Mouse (Mus musculus) frontal cortex, postnatal 10 days (tissue): ENCODE results near the gene Ntrk2.

Experiments
- DNase-seq, 2 experiments: peaks; one replicate each; pipeline ENCODE4 v3.0.0; 2022; ENCODE audit warnings: low spot score in 2 of 2, mixed read lengths in 1 of 2

Gene Ntrk2

DNA sequence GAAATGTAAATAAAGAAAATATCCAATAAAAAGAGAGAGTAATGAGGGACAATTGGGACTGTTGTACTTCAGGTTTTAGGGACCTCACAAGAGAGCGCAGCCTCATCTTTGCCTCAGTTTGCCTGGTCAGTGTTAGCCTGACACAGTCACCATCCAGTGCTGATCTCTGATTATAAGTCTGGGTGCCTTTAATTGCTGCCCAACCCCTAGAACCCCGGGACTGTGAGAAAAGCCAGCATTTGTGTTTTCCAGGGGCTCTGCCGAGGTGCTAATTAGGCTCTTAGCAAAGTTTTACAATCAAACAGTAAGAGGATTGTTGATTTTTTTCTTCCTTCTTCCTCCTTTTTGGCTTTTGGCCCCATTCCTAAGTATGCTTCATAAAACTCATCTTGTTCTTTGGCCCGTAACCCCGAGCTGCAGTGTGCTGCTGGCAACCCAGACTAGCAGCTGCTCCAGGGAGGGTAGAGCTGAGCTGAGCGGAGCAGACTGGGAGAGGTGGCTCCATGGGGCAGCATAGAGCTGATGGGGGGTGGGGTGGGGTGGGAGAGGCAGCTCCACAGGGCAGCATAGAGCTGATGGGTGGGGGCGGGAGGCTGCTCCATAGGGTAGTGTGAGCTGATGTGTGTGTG lies 34.5 kb downstream of the Ntrk2 start:
- DNase-seq: no peak

DNA sequence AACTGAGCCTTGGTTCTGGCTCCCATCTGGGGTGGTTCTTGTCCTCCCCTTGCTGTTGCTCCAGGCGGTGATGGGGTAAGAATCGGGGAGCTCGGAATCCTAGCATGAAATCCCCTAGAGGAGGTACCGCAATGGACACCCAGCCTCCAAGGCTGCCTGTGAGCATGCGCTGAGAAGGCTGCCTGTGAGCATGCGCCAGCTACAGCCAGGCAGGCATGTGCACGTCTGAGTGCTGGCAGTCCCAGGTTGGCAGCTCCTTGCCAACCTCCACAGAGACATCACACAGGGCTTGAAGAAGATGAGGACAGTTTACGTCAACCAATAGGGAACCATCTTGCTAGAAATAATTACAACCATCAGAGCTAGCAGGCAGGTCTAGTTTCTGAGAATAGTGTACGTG lies 37.5 kb downstream of the Ntrk2 start:
- no peak for DNase-seq

DNA sequence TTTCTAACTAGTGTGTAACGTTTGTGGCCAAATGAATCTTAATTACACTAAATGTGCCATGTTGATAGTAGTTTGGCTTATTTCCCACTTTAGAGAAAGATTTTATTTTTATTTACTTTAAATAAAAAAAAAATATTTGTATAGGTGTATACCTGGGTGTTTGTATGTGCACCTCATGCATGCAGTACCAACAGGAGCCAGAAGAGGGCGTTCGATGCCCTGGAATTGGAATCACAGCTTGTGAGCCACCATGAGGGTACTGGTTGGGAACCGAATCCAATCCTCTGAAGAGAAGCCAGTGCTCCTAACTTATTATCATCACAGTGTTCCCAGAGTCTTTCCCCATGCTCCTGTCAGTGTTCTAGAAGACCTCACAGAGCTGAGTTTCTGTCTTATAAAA lies 42.2 kb downstream of the Ntrk2 start:
- DNase-seq: no peak

DNA sequence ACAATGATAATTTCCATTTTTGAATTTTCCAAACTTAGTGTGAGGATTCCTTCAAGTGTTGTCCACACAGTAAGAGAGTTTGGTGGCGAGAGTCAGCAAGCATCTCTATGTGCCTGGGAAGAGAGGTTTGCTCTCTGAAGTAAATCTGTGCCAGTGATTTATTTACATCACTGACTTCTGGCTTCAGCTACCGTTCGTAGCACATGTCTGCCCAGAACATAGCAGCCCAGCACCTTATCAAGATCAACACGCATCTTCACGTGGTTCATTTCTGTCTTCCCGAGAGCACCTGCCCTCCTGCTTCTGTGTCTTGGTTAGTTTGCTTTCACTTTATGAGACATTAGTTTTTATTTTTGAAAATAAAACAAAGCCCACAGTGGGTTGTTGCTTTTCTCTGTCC lies 47.3 kb downstream of the Ntrk2 start:
- no peak for DNase-seq

DNA sequence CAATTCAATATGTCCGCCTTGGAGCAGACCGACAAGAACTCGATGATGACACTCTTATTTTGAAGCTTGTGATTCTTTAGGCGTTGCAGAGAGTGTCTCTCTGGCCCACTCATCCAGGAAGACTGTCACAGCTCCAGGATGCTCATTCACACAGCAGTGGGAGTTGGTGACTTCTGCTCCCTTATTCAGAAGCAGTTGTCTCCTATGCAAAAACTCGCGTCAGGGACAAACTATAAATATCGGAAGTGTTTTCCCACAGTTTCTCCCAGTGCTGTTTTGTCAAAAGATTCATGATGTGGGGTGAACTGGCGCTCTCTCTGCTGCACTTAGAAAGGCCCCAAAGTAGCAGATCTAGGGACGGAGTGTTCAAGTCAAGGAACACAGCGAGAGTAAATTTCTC lies 59.9 kb downstream of the Ntrk2 start:
- DNase-seq: peak in 1 of 2 experiments; percentile 42

DNA sequence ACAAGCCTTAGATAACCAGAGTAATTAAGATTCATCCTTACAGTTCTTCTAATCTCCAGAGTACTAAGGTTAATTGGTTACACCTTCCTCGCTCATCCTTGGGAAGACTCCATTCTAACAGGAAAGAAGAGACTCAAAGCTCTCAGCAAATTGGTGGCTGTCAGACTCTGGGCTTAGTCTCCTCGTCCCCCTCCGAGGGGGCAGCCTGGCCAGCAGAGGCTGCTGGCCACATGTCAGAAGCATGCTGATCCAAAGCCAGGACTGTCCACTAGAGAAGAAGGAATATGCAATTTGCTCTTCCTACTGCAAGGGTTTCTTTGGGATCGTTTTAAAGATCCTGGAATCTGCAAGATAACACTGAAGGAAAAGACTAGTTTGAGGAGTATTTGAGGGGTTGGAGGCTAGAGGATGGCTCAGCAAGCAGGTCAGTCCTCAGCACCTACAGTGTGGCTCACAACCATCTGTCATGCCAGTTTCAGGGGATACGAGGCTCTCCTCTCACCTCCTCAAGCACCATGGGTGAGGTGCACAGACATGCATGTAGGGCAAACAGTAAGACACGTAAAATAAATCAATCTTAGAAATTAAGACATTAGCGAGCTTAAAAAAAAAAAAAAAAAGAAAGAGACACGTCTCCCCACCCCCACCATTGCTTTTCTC lies 60.5 kb downstream of the Ntrk2 start:
- DNase-seq: no peak

DNA sequence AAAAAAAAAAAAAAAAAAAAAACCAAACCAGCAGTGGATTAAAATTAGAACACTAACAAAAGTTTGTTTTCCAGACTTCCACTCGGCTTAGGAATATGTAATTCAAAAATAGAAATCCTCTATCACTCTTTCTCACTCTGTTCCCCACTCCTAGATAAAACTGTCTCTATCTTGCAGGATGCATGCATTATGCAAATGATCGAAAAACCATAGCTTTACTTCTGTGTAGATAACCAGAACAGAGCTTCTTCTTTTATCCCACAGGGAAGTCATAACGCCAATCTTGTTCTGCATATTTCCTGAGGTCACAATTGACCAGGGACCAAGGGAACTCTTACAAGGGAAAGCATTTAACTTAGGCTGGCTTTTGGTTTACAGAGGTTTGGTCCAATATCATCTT lies 76.1 kb downstream of the Ntrk2 start:
- no peak for DNase-seq

DNA sequence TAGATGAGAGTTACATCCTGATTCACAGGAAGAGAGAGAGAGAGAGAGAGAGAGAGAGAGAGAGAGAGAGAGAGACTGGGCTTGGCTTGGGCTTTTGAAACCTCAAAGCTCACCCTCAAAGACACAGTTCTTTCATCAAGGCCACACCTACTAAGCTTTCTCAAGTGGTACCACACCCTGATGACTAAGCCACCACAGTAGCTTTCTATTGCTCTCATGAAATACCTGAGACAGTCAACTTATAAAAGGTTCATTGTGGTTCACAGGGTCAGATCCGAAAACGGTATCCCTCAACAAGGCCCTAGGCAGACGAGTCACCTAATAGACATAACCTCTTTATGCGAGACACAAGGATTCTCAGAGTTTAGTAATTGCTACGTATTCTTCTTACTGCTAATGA lies 76.5 kb downstream of the Ntrk2 start:
- no peak for DNase-seq

DNA sequence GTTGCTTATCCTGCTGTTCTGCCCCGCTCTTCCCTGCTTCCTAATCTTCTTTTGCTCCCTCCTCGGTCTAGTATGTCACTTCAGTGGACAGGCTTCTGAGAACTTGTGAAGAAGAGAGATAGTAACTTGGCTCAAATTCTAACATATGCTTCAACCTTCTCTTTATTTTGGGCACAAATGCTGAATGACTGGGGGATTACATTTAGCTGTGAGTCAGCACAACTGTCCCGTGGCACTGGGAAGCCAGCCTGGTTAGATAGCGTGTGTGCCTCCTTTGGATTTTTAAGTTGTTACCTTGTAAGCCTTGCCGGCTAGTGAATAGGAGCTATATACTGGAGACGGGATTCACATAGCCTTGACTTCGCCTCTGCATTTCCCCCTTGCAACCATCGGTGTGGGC lies 79.7 kb downstream of the Ntrk2 start:
- no peak for DNase-seq

DNA sequence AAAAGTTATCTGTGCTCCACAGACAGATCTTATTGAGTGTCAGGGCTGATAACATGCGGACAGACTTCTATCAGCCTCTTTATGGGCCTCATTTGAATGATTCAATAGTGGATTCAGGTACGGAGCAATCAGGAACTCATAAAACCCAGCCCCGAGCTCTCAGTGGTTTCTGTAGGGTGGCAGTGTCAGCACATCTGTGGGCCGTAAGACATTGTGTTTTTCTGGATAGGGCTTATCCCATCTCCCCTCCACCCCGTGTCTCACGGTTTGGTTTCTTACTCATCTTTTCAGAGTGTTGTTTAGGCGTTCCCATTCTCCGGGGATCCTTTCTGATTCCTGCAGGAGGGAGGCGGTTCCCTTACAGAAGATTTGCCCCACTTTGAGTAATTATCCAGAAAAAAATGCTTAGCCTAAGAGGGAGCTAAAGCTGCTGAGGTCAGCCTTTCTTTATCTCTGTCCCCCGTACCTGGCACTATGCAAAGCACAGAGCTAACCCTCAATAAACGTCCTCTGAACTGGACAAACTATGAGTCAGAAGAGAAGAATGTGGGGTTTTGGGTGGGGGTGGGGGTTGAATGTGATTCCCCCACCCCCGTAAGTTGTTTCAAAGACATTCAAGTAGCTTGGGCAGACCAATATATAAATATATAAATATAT lies 90.0 kb downstream of the Ntrk2 start:
- no peak for DNase-seq

DNA sequence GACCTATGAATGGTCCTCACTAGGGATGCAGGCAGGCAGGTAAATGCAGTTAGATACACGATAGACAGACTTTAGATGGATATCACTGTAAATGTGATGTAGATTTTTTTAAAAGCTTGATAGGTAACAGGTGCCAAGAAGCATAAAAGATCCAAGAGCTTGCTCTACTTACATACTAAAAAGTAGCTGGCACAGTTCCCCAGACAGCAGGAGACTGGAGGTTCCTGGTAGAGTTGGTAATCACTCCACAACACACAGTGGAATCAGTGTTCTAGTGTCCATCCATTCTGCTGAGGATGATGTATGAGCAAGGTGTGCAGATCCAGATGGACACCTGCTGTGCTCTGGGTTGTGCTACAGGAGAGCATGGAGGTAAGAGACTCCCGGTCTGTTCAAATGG lies 93.0 kb downstream of the Ntrk2 start:
- DNase-seq: no peak

DNA sequence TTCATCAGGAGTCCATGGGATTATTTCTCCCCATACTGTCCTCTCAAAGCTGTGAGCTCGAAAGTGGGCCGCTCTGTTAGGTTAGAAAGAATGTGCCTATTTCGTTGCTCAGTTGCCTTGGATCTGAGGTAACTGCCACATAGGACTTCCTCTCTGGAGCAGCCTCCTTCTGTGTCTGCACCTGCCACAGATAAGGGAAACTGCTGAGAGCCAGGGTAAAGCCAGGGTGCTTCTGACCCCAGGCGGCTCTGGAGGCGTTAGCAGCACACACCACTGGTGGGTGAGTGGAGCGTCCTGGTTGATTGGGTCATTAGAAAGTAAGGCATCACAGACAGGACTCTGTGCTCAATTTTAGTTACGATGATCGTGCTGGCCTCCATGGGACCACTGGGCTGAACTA lies 95.9 kb downstream of the Ntrk2 start:
- no peak for DNase-seq

DNA sequence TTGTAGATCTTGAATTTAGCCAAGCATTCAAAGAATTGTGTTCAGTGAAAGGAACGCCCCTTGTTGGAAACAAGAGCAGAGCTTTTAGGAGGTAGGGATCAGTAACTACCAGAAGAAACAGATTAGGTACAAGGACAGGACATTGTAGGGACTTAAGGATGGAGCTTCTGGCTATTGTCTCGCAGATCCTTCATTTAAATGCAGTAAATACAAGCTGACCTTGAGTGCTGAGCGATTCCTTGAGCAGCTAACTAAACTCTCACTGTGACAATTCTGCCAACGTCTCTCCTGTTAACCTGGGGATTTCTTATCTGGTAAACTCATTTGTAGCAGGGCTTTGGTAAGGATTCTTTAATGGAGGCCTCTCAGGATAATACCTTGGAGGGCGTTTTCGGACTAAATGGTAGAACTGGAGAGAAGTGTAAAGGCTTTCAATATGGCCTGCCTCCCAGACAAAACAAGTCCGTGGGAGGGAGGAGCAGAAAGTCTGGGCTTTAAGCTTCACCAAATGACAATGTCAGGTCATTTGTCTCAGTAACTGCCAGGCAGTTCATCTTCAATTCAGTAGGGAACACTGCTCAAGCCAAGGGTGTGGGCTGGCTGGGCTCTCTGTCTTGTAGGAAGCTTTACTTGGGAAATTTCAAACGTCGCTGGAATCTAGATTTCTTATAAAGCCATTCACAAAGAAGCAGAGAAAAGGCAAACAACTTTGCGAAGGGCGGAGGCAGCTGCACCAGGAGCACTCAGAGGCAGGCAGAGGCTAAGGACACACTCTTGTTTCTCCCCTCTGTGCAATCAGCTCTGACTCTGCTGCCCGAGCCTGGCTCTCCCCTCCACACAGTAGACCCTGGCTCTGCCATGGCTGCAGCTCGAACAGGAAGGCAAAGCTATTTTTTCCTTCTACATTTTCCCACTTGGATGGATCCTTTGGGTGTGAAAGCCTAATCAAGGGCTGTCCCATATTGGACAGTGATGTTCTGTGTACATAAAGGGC lies 98.7 kb downstream of the Ntrk2 start:
- no peak for DNase-seq

DNA sequence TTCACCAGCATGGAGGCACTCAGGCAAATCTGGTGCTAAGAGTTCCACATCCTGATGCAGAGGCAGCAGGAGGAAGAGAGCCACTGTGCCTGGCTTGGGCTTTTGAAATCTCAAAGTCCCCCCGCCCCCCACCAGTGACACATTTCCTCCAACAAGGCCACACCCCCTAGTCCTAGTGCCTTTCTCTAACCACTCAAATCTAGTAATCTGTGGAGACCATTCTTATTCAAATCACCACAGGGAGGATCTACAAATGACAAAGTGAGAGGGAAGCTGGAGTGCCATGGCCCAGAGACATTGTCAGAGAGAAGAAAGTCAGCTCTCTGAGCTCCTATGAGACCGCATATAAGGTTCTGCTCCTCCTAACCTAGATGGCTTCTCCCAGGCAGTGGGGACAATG lies 105.6 kb downstream of the Ntrk2 start:
- DNase-seq: no peak

DNA sequence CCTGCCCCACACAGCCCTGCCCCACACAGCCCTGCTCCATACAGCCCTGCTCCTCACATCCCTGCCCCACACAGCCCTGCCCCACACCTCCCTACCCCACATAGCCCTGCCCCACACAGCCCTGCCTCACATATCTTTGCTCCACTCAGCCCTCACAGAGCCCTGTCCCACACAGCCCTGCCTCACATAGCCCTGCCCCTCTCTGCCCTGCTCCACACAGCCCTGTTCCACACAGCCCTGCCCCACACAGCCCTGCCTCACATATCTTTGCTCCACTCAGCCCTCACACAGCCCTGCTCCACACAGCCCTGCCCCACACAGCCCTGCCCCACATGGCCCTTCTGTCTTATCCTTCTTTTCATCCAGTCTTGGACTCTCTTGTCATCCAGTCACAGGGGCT lies 106.2 kb downstream of the Ntrk2 start:
- DNase-seq: no peak

DNA sequence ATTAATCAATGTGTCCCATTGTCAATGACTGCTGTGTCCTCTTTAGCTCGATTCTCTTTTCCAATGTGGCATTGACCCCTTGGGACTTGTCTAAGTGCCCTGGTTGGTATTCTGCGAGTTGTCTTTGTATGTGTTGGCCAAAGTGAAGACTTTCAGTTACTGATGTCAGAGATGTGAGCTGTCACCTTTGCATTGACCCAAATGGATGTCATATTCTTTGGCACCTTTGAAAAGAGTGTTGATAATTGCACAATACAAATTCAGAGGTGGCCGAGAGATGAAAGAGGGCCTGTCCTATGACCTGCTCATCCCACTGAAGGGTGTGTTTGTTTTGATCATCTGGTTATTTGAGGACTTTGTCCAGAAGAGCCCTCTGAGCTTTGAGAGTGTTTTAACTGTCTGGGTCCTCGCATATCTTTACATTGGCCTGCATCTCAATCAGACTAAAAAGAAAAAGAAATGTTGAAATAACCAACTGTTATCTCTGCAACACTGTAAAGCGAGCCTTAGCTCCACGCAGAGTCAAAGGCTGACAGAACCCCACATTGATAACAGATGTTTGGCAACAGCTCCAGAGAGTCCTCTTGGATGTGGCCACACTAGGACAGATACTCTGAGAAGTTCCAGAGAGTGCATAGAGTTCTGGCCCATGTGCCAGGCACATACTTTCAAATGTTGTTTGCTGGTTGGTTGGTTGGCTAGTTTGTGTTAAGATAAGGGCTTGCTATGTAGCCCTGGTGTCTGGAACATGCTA lies 107.9 kb downstream of the Ntrk2 start:
- no peak for DNase-seq

DNA sequence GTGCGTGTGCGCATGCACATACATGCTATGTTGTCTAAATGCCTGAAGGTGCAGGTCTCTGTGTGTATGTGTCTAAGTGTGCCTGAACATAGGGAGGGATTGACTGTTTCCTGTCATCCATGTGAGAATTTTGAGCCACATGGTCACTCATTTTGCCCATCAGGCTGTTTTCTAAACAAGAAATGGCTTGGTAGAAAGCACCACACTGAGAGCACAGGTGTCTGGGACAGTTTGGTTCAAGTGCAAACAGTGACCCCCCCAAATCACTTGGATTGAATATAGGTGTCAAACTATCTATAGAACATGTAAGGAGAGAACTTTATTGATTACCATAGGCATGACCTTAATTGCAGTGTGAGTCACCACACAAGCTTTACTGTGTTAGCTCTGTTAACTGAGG lies 110.0 kb downstream of the Ntrk2 start:
- no peak for DNase-seq

DNA sequence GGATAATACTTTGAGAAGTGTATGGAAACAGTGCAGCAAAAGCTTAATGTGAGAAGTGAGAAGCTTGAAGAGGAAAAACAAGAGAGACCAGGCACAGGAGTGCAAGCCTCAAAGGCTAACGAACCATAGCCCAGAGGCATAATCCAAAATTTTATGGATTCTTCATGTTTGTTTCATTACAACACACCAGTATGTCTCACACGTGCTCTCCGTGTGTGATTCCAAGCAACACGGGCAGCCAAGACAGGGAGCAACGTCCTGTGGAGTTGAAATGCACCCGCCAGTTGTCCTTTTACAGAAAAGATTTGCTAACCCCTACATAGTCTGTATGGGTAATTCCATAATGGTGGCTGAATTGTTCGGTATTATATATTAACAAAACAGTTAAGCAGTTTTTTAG lies 113.9 kb downstream of the Ntrk2 start:
- no peak for DNase-seq

DNA sequence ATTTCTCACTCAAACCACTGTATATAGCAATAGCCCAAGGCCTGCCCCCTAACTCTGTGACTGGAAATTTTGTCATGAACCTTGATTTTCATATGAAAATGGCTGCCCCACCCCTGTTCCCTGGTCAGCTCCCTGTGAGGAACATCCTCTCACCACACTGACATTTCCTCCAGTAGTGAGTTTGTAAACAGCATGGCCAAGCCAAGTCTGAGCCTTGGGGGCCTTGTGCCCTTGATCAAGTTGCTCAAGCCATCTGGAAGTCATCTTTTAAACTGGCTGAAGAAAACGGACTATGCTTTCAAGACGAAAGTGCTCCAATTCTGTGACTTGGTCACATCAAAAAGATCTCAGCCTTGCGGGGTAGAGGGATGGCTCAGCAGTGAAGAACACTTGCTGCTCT lies 114.9 kb downstream of the Ntrk2 start:
- DNase-seq: no peak

DNA sequence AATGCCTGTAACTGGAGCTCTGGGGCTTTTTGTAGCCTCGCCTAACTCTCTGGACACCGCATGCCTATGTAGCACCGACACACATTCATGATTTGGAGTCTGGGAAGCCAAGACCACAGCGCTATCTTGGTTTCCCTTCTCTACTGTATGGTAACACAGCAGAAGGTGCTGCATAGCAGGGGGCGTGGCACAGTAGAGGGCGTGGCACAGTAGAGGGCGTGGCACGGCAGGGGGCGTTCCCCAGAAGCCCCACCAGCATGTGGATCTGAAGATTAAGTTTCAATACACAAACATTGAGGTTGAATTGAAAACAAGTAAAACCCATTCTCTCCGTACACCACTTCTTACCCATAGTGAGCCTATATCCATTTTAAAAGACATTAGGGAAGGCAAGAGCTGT lies 115.3 kb downstream of the Ntrk2 start:
- no peak for DNase-seq

DNA sequence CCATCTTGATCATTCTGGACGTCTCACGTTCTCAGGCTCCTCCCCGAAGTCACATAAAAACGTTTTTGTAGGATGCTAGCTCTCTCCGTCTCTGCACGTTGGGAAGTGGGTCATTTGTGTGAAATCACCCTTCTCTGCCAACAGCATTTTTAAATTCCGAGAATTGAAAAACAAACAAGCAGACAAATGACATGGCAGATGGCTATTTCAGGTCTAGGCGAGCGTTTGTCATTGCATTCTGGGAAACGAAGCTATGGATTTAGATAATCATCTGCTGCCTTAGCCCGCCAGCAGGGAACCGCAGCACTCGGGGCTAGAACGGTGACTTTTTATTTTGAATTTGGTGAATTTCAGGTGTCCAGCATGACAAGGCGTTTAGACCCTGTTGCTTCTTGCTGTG lies 115.8 kb downstream of the Ntrk2 start:
- DNase-seq: no peak

DNA sequence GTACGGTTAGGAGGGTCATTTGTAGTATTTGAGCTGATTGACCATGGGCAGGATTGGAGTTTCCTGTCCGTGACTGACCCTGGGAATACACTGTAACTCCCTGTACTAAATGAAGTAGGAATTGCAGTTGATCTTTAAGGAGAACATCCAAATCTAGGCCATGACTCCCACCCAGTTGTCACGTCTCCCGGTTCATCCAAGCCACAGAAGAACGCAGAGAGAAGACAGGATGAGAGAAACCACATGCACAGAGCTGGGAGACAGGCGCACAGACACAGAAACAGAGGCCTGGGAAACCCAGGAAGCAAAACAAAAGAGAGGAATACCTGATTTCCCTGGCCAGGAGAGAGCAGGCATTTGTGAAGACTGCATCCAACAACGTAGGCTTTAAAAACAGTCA lies 117.1 kb downstream of the Ntrk2 start:
- DNase-seq: no peak
